27 mouse cellular contexts compared by ENCODE assay signal in the genomic region with DNA sequence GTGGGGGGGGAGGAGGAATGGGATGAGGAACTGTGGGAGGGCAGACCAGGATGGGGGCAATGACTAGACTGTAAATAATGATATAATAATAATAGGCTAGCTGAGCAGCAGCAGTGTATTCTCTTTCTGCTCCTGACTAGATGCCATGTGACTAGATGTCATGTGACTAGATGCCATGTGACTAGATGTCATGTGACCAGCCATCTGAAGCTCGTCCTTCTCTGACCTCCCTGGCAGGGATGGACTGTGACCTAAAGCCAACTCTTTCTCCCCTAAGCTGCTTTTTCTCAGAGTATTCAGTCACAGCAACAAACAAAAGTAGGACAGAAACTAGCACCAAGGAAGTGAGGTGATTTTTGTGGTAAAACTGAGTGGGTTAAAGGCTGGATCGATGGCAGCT. TPM values are rescaled to one million over a fixed set of nuclear protein-coding genes. Genes with fewer than 3 reads are reported as not detected.
"Had no signal": no experiment of that assay in that cellular context is flagged by ENCODE, and none has a peak within 500 bp of the region (broad histone marks: within the 10 kb centered on the region; RNA-seq: fewer than 3 reads in every experiment).

No protein-coding gene starts in this region.

- H3K27me3 ChIP-seq: limb, embryonic 13.5 days; midbrain, embryonic 12.5 days; midbrain, embryonic 15.5 days; neural tube, embryonic 13.5 days; stomach, embryonic 15.5 days had no signal

- H3K4me2 ChIP-seq: limb, embryonic 13.5 days; lung, embryonic 14.5 days; midbrain, embryonic 12.5 days; midbrain, embryonic 15.5 days; neural tube, embryonic 13.5 days; stomach, embryonic 15.5 days had no signal

- ATAC-seq: liver, postnatal 0 days; lung, postnatal 0 days; midbrain, embryonic 15.5 days had no signal

- H3K27ac ChIP-seq: left cerebral cortex, adult 2 months; limb, embryonic 10.5 days; limb, embryonic 13.5 days; liver, embryonic 14.5 days; macrophage; midbrain, embryonic 12.5 days; midbrain, embryonic 15.5 days; neural tube, embryonic 13.5 days; stomach, embryonic 15.5 days had no signal

- H3K9ac ChIP-seq: limb, embryonic 13.5 days; liver, embryonic 14.5 days; liver, postnatal 0 days; lung, embryonic 14.5 days; midbrain, embryonic 12.5 days; midbrain, embryonic 15.5 days; neural tube, embryonic 13.5 days; stomach, embryonic 15.5 days had no signal

- H3K4me3 ChIP-seq: left cerebral cortex, adult 2 months; limb, embryonic 10.5 days; limb, embryonic 13.5 days; midbrain, embryonic 12.5 days; midbrain, embryonic 15.5 days; neural tube, embryonic 13.5 days; stomach, embryonic 15.5 days had no signal

- H3K36me3 ChIP-seq: limb, embryonic 10.5 days; limb, embryonic 13.5 days; midbrain, embryonic 12.5 days; midbrain, embryonic 15.5 days; neural tube, embryonic 13.5 days; stomach, embryonic 15.5 days had no signal

- H3K4me1 ChIP-seq: limb, embryonic 10.5 days; limb, embryonic 13.5 days; midbrain, embryonic 15.5 days; stomach, embryonic 15.5 days had no signal

- DNase-seq: kidney, adult 18-20 months; kidney, postnatal 10 days; kidney, postnatal 36 days; layer of hippocampus, postnatal 36 days; liver; liver, postnatal 0 days; lung, embryonic 14.5 days; retina, postnatal 1 day; right cerebral cortex, postnatal 25 days; spleen, adult 18-20 months; thymus, postnatal 25 days had no signal

- H3K9me3 ChIP-seq: limb, embryonic 10.5 days; limb, embryonic 13.5 days; midbrain, embryonic 12.5 days; midbrain, embryonic 15.5 days; neural tube, embryonic 13.5 days; stomach, embryonic 15.5 days had no signal

RNA-seq across cellular contexts. Expression of a gene that starts 11.6 kb away (rescaled TPM):
- total RNA-seq: layer of hippocampus, adult 8-10 months; layer of hippocampus, postnatal 10 days; layer of hippocampus, postnatal 36 days; left cerebral cortex, adult 2 months; left cerebral cortex, postnatal 10 days; megakaryocyte, adult 5-6 weeks; neutrophil, adult 5-6 weeks had no signal
- polyA plus RNA-seq: limb, embryonic 10.5 days; liver, embryonic 14.5 days; liver, postnatal 0 days; lung, postnatal 0 days; macrophage; midbrain, embryonic 12.5 days; midbrain, embryonic 15.5 days; neural tube, embryonic 13.5 days; thymus, postnatal 0 days had no signal

RNA-seq across cellular contexts. Expression of a gene that starts 35.5 kb away (rescaled TPM):
- total RNA-seq: megakaryocyte, adult 5-6 weeks; neutrophil, adult 5-6 weeks had no signal
- polyA plus RNA-seq: macrophage had no signal
